Mouse (Mus musculus) limb, embryonic 14.5 days (tissue): ENCODE data around the gene Yap1. TPM values are rescaled to one million over a fixed set of nuclear protein-coding genes. Genes with fewer than 3 reads are reported as not detected.

Source experiments
- ATAC-seq: fragments of 200-750 bp; cut with Nextera tagmentation; 2 replicates; pipeline ENCODE4 v1.8.0; 2017; ENCODE audit warnings: low read depth, moderate number of reproducible peaks, moderate TSS enrichment; ENCODE audit not compliant: low FRiP score
- DNase-seq: peaks from one replicate; pipeline ENCODE4 v3.0.0-alpha.2; 2015; ENCODE audit warnings: low spot score
- H3K27ac ChIP-seq: fragments of 300-500 bp; sonication (generic); replicated peaks from 2 replicates; pipeline ENCODE4 v1.5.1; 2014; ENCODE audit warnings: low read depth, mild to moderate bottlenecking, low read length, moderate library complexity, mixed read lengths
- H3K27me3 ChIP-seq: fragments of 300-500 bp; sonication (generic); 2 replicates; pipeline ENCODE4 v1.6.1; 2014; ENCODE audit warnings: low read length, mixed read lengths; ENCODE audit not compliant: control insufficient read depth, insufficient read depth
- H3K36me3 ChIP-seq: fragments of 300-500 bp; sonication (generic); 2 replicates; pipeline ENCODE4 v1.6.1; 2014; ENCODE audit warnings: mild to moderate bottlenecking, low read length, moderate library complexity, mixed read lengths; ENCODE audit not compliant: control insufficient read depth, insufficient read depth
- H3K4me1 ChIP-seq: fragments of 300-500 bp; sonication (generic); 2 replicates; pipeline ENCODE4 v1.6.1; 2014; ENCODE audit warnings: antibody characterized with exemption, low read length, mixed read lengths; ENCODE audit not compliant: control insufficient read depth, insufficient read depth
- H3K4me2 ChIP-seq: fragments of 300-500 bp; sonication (generic); replicated peaks from 2 replicates; pipeline ENCODE4 v1.6.1; 2014; ENCODE audit warnings: low read depth, mild to moderate bottlenecking, low read length, moderate library complexity; ENCODE audit not compliant: severe bottlenecking
- H3K4me3 ChIP-seq: fragments of 300-500 bp; sonication (generic); replicated peaks from 2 replicates; pipeline ENCODE4 v1.5.1; 2014; ENCODE audit warnings: low read length
- H3K9ac ChIP-seq: fragments of 300-500 bp; sonication (generic); 2 replicates; pipeline ENCODE4 v1.6.1; 2014; ENCODE audit warnings: mild to moderate bottlenecking, low read depth, low read length, moderate library complexity; ENCODE audit not compliant: severe bottlenecking
- H3K9me3 ChIP-seq: fragments of 300-500 bp; sonication (generic); 2 replicates; pipeline ENCODE4 v1.6.1; 2016; ENCODE audit warnings: low read length; ENCODE audit not compliant: control insufficient read depth
- POLR2A ChIP-seq: fragments of 200-500 bp; IDR thresholded peaks from 2 replicates; pipeline ENCODE4 v1.8.0; 2012; ENCODE audit warnings: inconsistent platforms, mild to moderate bottlenecking, moderate library complexity, borderline replicate concordance; ENCODE audit not compliant: insufficient read depth, insufficient read length; ENCODE audit errors: extremely low read depth
- WGBS: fragments of 180-500 bp; shearing (Covaris S2); extraction: QIAGEN DNeasy Blood & Tissue Kit; methylation state at CpG from one replicate; pipeline ENCODE4 v1.1.7; 2014; 5-methylcytosine and 5-hydroxymethylcytosine counted together
- polyA plus RNA-seq, 2 experiments: library from polyadenylated mRNA; depleted of rRNA in 1 of 2; stranded (reverse) in 1 of 2; unstranded in 1 of 2; fragments of >200 nt; fragmentation: Nextera tagmentation in 1 of 2; extraction: Ambion mirVana in 1 of 2; gene quantifications; 2 replicates each; pipeline versions ENCODE4 v1.2.1 to v1.2.3; 2012 to 2014

Gene Yap1
- polyA plus RNA-seq (2012; rRNA removed) (75.0 and 87.4 TPM in 2 replicates), polyA plus RNA-seq (2014; fragmentation: Nextera tagmentation; extraction: Ambion mirVana) (43.3 and 50.8 TPM in 2 replicates)

GRCm38 (mm10) chr9:8004370-8004991 lies at the start of gene Yap1:
Gene Yap1, minus strand, starts transcription at chr9:8004596.
- Histone ChIP-seq H3K27ac (peak within 1 kb of the TSS; percentile 99), H3K9ac (peak within 1 kb of the TSS; percentile 99), H3K4me2 (peak within 1 kb of the TSS; percentile 53), H3K36me3 (peaks cover 22% of the 10 kb centered on the region), H3K4me1 (peaks cover 13% of the 10 kb centered on the region), H3K27me3 (no peaks in the 10 kb centered on the region), H3K9me3 (no peaks in the 10 kb centered on the region), H3K4me3 (peak within 1 kb of the TSS; percentile 92)
- ATAC-seq, result peak; percentile 91
- DNase-seq, result peak; percentile 90
- TF ChIP-seq POLR2A, result peak; percentile 50; the same call in 1 of the 2 replicates
- under 1% methylated on average over 61 of the region's 79 CpGs for WGBS

DNA sequence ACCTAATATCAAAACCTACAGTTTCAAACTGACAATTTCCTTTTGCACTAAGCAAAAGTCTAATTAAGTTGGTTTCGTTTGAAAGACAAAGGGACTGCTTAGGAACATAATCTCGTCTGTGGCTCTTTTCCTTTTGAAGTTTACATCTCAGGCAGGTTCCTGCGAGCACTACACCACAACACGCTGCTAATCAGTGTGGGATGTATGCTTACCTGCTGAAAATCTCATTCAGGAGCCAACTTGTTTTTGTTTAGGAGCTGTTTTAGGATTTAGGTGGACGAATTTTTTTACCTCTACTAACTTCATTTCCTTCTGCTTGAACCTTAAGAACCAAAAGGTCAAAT lies 38.6 kb upstream of the Yap1 start:
- H3K4me3 ChIP-seq, result peak overlapping the region; percentile 72
- H3K4me2 ChIP-seq, result peak overlapping the region; percentile 54
- TF ChIP-seq POLR2A, result no peak
- peak overlapping the region; percentile 65 for H3K27ac ChIP-seq
- peaks cover 4% of the 10 kb centered on the region for H3K4me1 ChIP-seq
- no peaks in the 10 kb centered on the region for H3K36me3 ChIP-seq
- DNase-seq (peak; percentile 5), ATAC-seq (0 out of 2 replicates have a peak, but pooled peaks have one; percentile 11)
- H3K9ac ChIP-seq, result no peak overlapping the region
- 16% methylated on average over 5 of the region's 5 CpGs for WGBS
- no peaks in the 10 kb centered on the region for H3K27me3 ChIP-seq
- no peaks in the 10 kb centered on the region for H3K9me3 ChIP-seq

- peak; percentile 97 for DNase-seq
- peak within 1 kb of the TSS; percentile 54 for H3K4me2 ChIP-seq
- WGBS, result under 1% methylated on average over 38 of the region's 39 CpGs
- H3K27ac ChIP-seq, result peak within 1 kb of the TSS; percentile 65
- H3K4me1 ChIP-seq, result peaks cover 4% of the 10 kb centered on the region
- peak; percentile 99 for ATAC-seq
- H3K36me3 ChIP-seq, result no peaks in the 10 kb centered on the region
- H3K9ac ChIP-seq, result peak within 1 kb of the TSS; percentile 67
- H3K27me3 ChIP-seq, result no peaks in the 10 kb centered on the region
- H3K9me3 ChIP-seq, result no peaks in the 10 kb centered on the region
- peak; percentile 65; the same call in 1 of the 2 replicates for TF ChIP-seq POLR2A
- peak within 1 kb of the TSS; percentile 72 for H3K4me3 ChIP-seq
These were observed 38.1 kb upstream of the Yap1 start, which contains the start of gene Cfap300 for GRCm38 (mm10) chr9:8042338-8043043. Gene Cfap300, minus strand, starts transcription at chr9:8042823.

GRCm38 (mm10) chr9:8035546-8035945 lies 31.1 kb upstream of the Yap1 start:
- 21% methylated on average over 7 of the region's 7 CpGs for WGBS
- H3K27me3 ChIP-seq, result no peaks in the 10 kb centered on the region
- DNase-seq, result no peak

GRCm38 (mm10) chr9:8035091-8035490 lies 30.7 kb upstream of the Yap1 start:
- H3K27ac ChIP-seq, result no peak overlapping the region
- ATAC-seq (no peak; the same call in 1 of the 2 replicates), DNase-seq (no peak)
- H3K36me3 ChIP-seq, result no peaks in the 10 kb centered on the region
- no peak overlapping the region for H3K9ac ChIP-seq
- H3K4me1 ChIP-seq, result no peaks in the 10 kb centered on the region
- no peak overlapping the region for H3K4me2 ChIP-seq
- no peak overlapping the region for H3K4me3 ChIP-seq
- no peak for TF ChIP-seq POLR2A
- no peaks in the 10 kb centered on the region for H3K9me3 ChIP-seq
- no peaks in the 10 kb centered on the region for H3K27me3 ChIP-seq
- 39% methylated on average over 4 of the region's 4 CpGs for WGBS

More at GRCm38 (mm10) chr9:8035546-8035945, 31.1 kb upstream of the Yap1 start:
- Histone ChIP-seq H3K4me3 (no peak overlapping the region), H3K27ac (no peak overlapping the region), H3K36me3 (no peaks in the 10 kb centered on the region), H3K9ac (no peak overlapping the region), H3K4me1 (no peaks in the 10 kb centered on the region), H3K4me2 (no peak overlapping the region), H3K9me3 (no peaks in the 10 kb centered on the region)
- no peak for TF ChIP-seq POLR2A
- ATAC-seq, result no peak; the same call in 1 of the 2 replicates
